Mouse (Mus musculus): ENCODE results near the gene Vps53.

DNA sequence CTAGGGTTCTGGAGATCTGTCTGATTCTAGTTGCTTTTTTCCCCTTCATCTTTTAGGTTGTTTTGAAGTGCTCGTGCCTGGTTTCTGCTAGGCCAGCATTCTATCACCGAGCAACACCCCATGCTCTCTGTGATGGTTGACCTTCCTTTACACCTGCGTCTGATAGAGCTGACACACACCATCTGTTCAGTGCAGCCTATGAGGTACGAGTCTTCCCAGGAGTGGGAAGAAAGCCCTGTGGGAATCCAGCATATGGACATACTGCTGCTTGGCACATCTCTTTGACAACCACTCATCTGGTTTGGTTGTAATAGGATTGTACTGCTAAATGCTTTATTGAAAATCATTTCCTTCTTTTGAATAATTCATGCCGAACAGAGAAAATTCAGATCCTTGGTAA, 9.2 kb downstream of the Vps53 start:
- TF ChIP-seq CTCF (conservative IDR thresholded peaks at IDR 0.05; ENCODE audit: low read length), result no peak
- TF ChIP-seq POU5F1 (IDR thresholded peaks at IDR 0.05; ENCODE audit: borderline replicate concordance, low read length), result no peak
- no peak for TF ChIP-seq NANOG (IDR thresholded peaks at IDR 0.05; ENCODE audit: borderline replicate concordance, low read length)

Data from E14TG2a.4 (cell line).